Mouse (Mus musculus): ENCODE measurements around the gene Bbx.

DNA sequence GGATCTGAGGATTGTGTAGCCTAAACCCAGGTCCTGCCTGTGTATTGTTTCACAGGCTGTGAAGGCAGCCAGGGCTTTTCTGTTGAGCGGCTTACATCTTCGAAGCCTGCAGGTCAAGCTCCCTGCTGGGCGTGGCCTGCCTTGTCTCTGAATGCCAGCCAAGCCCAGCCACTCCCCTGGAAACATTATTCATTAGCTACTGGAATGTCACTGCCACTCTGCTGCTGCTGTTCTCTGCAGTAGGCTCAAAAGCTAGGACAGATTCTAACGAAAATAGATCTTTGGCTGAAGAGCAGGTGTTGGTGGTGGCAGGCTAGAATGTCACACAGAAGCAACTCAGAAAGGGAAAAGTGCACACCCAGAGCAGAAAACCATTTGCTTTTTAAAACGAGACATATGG is 247.1 kb downstream of the Bbx start:
- TF ChIP-seq GABPA (IDR thresholded peaks at IDR 0.05; ENCODE audit: insufficient replicate concordance, low read depth, low read length), result no peak
- TF ChIP-seq CTCF (conservative IDR thresholded peaks at IDR 0.05 in 1 of 2, IDR thresholded peaks at IDR 0.05 in 1 of 2; ENCODE audit: low read depth in 2 of 2, low read length in 2 of 2), result no peak
- TF ChIP-seq POLR2A (IDR thresholded peaks at IDR 0.05; ENCODE audit: low read depth, low read length), result no peak
- no peak for TF ChIP-seq MAX (IDR thresholded peaks at IDR 0.05; ENCODE audit: low read length)
- TF ChIP-seq POLR2AphosphoS2 (IDR thresholded peaks at IDR 0.05; ENCODE audit: low read depth, low read length), result no peak
- TF ChIP-seq USF2 (conservative IDR thresholded peaks at IDR 0.05; ENCODE audit: low read depth, low read length), result no peak
- TF ChIP-seq BHLHE40 (IDR thresholded peaks at IDR 0.05; ENCODE audit: low read depth, low read length), result no peak
